Mouse (Mus musculus) mature B cell (primary cell): ENCODE measurements around the gene Leng9.
"Not testable (repeated sequence)": the region's sequence is repeated elsewhere in the genome, so short reads cannot be mapped to it uniquely, and the experiment has no call there.

Source experiments
- in situ Hi-C: fragments of 300-500 bp; cut with MboI; formaldehyde crosslinking; loops from 2 replicates; pipeline ENCODE4 v1.14.3; 2019

The Leng9 gene

DNA sequence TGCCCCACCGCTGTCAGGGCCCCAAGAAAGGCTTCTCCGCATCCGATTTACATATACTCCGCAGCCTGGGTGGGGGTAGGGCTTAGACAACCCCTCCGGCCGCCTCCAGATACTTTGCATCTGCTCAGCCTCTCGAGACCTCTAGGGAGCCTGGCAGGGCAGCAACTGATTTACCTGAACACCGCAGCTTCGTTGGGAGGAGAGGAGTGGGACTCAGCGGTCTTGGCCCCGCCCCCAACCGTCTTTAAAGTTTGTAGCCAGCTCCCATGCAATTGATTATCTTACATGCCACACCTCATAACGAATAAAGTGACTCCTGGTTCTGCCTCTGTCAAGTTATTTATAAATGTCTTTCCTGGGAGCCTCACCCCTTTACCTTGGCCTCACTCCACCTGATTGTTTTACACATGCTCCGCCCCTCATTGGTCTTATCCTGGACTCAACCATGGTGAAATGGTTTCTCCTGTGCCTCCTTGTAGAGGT lies at the start of gene Leng9:
Gene Leng9, minus strand, starts transcription at position 316 of the 483 bp plus-strand sequence.
- in situ Hi-C loops = no loop called here

- in situ Hi-C loops = no loop called here
Measured at GRCm38 (mm10) chr7:4178438-4178837, 28.3 kb upstream of the Leng9 start.

GRCm38 (mm10) chr7:4170193-4170938 lies 20.2 kb upstream of the Leng9 start:
- in situ Hi-C loops = no loop called here

DNA sequence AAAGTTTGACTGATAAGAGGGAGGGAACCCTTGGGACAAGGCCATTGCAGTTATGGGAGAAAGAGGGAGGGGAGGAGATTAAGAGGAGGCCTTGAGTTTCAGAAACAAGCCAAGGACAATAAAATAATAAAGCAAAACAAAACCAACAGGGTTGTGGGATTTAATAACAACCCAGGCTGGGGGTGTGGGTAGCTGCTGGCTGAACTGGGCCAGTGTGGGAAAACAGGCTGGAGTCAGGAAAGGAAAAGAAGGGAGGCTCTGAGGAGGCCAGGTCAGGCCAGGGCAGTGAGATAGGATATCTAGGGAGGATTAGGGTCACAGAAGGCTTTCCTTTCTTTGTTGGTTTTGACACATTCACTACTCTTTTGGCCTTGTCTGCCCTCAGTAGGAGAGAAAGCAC lies 16.9 kb upstream of the Leng9 start:
- in situ Hi-C loops = no loop called here

GRCm38 (mm10) chr7:4165286-4165685 lies 15.1 kb upstream of the Leng9 start:
- in situ Hi-C loops = no loop called here

DNA sequence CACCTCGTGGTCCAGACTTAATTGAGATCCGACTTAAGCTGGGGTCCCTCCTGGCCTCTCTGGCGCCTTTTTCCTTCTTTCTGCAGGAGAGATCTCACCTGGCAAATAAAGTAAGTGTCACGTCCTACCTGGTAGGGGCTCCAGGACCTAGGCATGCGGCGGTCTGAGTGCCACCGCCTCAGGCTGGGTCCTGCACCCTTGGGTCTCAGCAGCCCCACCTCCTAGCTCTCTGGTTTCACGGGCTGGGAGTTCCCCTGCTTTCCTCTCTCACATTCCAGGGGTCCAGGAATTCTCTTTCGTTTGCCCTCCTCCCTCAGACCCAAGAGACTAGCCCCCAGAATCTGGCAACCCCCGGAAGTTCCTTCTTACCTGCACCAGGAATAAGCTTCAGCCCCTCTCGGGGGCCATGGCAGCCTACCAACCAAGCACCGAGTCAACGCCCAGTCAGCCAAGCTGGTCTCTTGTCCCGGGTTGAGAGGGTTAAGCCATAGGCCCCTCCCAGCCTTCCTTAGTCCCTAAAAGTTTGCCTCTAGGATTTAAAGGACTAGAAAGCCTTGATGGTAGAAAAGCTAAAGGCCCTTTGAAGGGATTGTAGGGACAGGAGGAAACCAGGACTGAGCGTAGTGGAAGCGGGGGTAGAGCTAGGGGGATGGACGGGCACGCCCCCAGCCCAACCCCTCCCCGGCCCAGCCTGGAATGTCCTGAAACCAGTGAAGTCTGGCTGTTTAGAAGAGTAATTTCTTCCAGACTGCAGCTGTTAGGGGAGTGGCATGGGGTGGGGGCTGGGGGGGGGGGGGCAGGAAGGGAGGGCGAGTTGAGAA lies 14.1 kb upstream of the Leng9 start, which contains the start of gene Cdc42ep5:
Gene Cdc42ep5, minus strand, starts transcription at position 771 of the 821 bp plus-strand sequence.
- in situ Hi-C loops = no loop called here

GRCm38 (mm10) chr7:4163571-4164072 lies 13.4 kb upstream of the Leng9 start:
- in situ Hi-C loops = no loop called here

DNA sequence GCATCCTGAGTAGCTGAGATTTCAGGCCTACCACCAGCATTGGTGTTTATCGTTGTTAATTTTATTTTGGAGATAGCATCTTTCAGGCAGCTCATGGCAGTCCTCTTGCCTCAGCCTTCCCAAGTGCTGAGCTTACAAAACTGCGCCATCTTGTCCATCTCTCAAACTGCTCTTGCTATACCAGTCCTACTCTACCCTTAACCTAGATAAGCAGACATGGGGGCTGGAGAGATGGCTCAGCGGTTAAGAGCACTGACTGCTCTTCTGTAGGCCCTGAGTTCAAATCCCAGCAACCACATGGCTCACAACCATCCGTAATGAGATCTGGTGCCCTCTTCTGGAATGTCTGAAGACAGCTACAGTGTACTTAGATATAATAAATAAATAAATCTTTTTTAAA lies 11.4 kb upstream of the Leng9 start:
- in situ Hi-C loops = not testable (repeated sequence)

DNA sequence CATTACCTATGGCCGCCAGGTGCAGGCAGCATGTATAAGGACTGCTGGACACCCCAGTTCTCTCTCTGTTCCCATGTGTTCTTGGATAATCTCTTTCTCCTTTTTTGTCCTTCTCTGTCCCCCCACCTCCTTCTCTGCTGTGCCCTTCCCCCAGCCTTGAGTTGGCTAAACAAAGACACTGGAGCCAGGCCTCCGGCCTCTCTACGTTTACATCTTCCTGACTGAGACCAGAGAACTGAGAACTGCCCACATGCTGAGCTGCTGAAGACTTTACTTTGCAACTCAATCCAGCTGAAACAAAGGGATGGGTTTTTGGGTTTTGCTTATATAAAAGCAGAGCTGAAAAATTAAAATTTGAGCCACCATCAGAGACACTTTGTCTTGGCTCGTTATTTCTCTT lies 4.8 kb upstream of the Leng9 start:
- in situ Hi-C loops = no loop called here

DNA sequence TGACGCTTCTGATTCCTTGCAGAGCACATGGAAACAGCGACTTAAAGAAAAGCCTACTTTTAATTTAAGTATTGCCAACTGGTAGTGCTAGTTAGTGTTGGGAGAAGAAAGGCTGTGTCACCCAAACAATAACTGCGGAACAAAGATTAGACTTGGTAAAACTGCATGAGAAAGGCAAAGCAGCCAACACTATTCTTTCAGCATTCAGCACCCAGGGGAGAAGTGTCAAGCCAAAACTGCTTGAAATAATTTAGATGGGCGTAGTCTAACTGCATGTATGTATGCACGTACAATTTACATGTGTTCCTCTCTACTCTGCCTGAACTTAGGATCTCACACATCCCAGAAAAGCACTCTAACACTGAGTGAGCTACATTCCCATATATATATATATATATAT lies 4.2 kb upstream of the Leng9 start:
- in situ Hi-C loops = no loop called here

DNA sequence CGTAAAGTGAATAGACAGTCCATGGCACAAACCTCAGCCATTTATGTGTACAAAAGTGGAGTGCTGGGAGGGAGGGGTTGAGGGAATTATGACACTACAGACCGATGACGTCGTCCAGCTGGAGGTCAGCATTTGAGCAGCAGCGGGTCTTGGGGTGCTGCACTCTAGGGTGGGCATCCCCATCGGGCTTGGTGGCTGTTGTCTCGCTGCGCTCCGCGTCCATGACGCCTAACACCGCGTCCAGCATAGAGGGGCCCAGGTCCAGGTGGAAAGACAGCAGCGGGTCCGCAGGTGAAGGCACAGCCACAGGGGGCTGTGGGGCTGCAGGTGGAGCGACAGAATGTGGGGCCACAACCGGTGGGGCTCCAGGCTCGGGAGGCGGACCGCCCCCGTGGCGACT lies 1.1 kb upstream of the Leng9 start:
- in situ Hi-C loops = no loop called here

DNA sequence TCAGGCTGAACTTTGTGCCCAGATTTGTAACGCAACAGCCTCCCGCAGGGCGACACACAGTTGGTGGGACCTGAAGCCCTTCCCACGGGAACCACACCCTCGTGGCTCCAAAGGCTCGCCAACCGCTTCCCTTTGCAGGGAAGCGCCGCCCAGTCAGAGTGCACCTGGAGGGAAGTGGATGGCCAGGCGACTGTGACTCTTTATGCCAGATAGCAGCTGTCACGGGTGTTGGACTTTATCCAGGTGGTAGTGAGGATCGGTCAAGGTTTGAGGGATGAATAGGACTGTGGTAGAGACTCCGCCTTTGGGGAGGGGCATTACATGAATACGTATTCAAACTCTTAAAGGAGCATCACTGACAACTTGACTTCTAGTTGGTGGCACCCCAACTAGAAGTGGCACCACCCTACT lies 642 bp upstream of the Leng9 start:
- in situ Hi-C loops = no loop called here

DNA sequence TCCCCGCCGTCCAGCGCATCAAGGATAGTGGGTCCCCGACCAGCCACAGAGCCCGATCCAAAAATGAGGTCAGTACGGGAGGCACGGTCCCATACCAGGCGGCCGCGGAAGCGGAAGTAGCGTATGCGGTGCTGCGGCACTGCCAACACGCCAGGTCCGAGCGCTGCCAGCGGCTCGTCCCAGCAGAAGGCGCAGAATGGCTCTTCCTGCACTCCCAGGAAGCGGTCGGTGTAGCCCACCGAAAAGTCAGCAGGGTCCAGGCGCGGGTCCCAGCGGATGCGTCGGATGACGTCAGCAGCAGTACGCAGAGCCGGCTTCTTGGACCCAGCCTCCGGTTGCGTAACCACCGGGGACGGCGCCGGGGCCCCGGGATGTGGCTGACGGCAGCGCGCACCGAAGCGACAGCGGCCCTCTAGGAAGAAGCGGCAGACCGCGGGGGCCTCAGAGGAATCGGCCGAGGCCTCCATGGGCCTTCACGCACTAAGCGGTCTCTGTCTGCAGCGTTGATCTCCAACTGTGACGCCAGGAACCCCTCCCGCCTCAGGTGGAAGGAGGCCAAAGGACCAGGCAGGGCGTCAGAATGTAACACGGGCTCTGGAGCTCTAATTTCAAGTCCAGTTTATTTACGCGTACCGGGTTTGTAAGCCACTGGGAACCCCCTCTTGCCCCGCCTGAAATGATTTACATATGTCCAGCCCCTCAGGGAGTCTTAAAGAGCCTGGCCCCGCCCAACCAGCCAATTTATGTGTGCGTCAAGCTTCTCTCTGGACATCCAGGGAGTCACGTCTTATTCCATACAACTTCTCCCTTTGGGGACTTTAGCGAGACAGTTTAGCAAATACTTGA lies 742 bp downstream of the Leng9 start:
- in situ Hi-C loops = no loop called here

- in situ Hi-C loops = no loop called here
Measured at GRCm38 (mm10) chr7:4148341-4149208, 1.6 kb downstream of the Leng9 start.

DNA sequence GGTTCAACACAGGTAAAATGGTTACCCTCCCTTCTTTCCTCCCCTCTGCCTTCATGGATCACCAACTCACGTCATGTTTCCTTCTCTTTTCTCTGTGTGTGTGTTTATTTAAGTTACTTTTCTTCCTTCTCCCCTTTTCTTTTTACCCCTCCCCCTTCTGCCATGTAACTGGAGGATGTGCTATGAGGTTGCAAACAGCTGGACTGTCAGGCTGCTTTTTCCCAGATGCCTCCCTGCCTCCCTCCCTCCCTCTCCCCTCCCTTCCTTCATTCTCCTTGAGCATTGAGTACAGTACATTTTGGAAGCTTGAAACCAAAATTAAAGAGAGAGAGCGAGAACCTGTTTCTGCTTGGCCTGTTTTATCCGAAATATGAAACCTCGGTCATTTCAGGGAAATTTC lies 2.3 kb downstream of the Leng9 start:
- in situ Hi-C loops = no loop called here

DNA sequence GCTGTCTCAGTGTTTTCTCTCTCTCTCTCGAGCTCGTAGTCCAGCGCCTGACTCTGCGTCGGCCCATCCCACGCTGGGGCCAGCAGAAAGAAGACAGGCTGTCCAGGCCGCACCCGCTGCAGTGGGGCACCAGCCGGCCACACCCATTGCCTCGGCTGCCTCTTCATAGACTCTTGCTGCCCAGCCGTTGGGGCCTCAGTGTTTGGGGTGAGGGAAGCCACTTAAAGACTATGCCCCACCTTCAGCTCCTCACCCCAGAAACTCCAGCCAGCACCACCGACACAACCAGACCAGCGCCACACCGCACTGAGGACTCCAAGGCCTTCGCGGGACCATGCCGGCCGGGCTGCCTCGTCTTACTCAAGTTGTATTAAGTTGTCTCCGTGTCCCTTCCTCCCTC lies 2.8 kb downstream of the Leng9 start:
- in situ Hi-C loops = no loop called here

- in situ Hi-C loops = no loop called here
Measured at GRCm38 (mm10) chr7:4146241-4147180, 3.7 kb downstream of the Leng9 start.

DNA sequence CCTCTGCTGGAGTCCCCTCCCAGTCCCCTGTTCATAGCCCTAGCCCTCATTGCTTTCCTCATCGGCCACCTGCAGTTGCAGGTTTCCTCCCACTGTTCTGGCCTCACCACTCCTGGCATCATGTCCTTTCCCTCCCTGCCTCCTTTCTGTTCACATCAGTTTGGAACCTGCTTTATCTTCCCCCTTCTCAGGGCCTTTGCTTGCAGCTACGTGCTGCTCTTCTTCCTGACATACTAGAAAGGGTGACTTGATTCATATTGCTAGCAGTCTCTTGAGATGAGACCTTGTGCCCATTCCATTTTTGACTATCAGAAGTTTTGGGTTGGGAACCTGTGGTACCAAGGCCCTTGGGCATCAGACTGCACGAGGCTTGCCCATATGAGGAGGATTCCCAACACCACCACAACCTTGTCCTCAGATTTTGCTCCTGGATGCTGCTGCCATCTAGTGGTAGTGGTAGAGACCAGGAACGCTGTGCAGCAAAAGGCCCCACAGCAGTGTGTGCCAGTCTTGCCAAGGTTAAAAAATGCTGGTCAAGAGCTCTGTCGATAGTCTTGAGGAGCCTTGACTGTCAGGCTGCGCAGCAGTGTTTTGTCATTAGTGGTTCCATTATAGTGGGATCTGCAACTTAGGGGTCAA lies 4.5 kb downstream of the Leng9 start:
- in situ Hi-C loops = no loop called here
